In the genomic region with DNA sequence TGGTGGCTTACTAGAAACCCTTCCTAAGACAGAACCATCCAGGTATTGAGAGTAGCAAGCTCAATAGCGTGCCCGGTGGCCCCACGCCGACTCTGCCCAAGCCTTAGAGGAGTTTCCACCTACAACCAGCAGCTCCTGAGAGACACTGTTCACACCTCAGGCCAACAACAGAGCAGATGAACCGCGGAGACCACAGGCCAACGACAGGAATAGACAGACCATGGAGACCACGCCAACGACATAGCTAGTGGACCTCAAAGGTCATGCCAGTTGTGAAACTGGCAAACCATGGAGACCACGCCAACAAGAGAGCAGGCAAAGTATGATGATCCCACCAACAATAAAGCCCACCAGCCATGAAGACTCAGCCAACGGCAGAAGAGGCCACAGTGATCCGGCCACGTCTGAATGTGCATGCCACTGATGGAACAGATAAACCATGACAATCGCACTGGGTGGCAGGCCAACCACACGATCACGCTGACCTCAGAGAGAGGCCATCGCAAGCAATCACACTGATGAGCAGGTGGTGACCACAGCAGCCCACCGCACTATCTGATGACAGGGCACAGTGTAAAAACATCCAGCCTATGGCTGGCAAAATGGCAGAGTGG, we compare ENCODE assay signal across 12 mouse cellular contexts. TPM values are rescaled to one million over a fixed set of nuclear protein-coding genes. Genes with fewer than 3 reads are reported as not detected.
DNase-seq lines count a peak whose midpoint lies in the region; ATAC-seq and TF ChIP-seq lines count a peak whose summit lies in the region.
"Had no signal": no experiment of that assay in that cellular context is flagged by ENCODE, and none has a peak within 500 bp of the region (broad histone marks: within the 10 kb centered on the region; RNA-seq: fewer than 3 reads in every experiment).

No protein-coding gene starts in this region.

- ATAC-seq in lung, embryonic 15.5 days (ENCODE audit: borderline replicate concordance, extremely low read depth, low FRiP score, low TSS enrichment): no peak
- no peak for ATAC-seq in lung, postnatal 0 days
- no peak for ATAC-seq in hindbrain, embryonic 13.5 days (ENCODE audit: low FRiP score)
- ATAC-seq: Patski had no signal

- WGBS in lung, embryonic 15.5 days: 84% methylated on average over 18 of the region's 18 CpGs
- WGBS in lung, postnatal 0 days: 89% methylated on average over 18 of the region's 18 CpGs
- 90% methylated on average over 18 of the region's 18 CpGs for WGBS in hindbrain, embryonic 13.5 days

- H3K27ac ChIP-seq in gastrocnemius, adult 2 months: peak overlapping the region; percentile 93
- peak overlapping the region; percentile 68 for H3K27ac ChIP-seq in lung, embryonic 15.5 days
- no peak overlapping the region for H3K27ac ChIP-seq in lung, postnatal 0 days (ENCODE audit: low read length)
- H3K27ac ChIP-seq in hindbrain, embryonic 13.5 days: peak overlapping the region; percentile 67

- H3K27me3 ChIP-seq in lung, embryonic 15.5 days: no peaks in the 10 kb centered on the region
- H3K27me3 ChIP-seq in lung, postnatal 0 days (replicated peaks; ENCODE audit: insufficient read depth, low read length): no peaks in the 10 kb centered on the region
- no peaks in the 10 kb centered on the region for H3K27me3 ChIP-seq in hindbrain, embryonic 13.5 days
- H3K27me3 ChIP-seq: heart, embryonic 15.5 days; Patski had no signal

- no peak for DNase-seq in gastrocnemius, adult 2 months
- no peak for DNase-seq in gastrocnemius, postnatal 10 days
- no peak for DNase-seq in lung, postnatal 0 days (ENCODE audit: low spot score)
- DNase-seq in natural killer cell, adult 2 months (ENCODE audit: low spot score in 2 of 2): peak; percentile 81 to 94
- DNase-seq in left cerebral cortex, adult 11 months (ENCODE audit: low spot score): no peak
- no peak for DNase-seq in left cerebral cortex, adult 18-20 months (ENCODE audit: low spot score in 2 of 2)
- DNase-seq: adrenal gland, postnatal 25 days; layer of hippocampus, adult 9-11 months had no signal

- no peak for TF ChIP-seq EP300 in lung, postnatal 0 days (IDR thresholded peaks at IDR 0.05)

- no peak overlapping the region for H3K4me3 ChIP-seq in gastrocnemius, adult 2 months
- H3K4me3 ChIP-seq in lung, embryonic 15.5 days: no peak overlapping the region
- H3K4me3 ChIP-seq in lung, postnatal 0 days (ENCODE audit: low read depth, low read length): no peak overlapping the region
- H3K4me3 ChIP-seq in hindbrain, embryonic 13.5 days: no peak overlapping the region
- H3K4me3 ChIP-seq: heart, embryonic 15.5 days had no signal

- no peaks in the 10 kb centered on the region for H3K9me3 ChIP-seq in lung, embryonic 15.5 days
- no peaks in the 10 kb centered on the region for H3K9me3 ChIP-seq in lung, postnatal 0 days (ENCODE audit: low read length)
- no peaks in the 10 kb centered on the region for H3K9me3 ChIP-seq in hindbrain, embryonic 13.5 days
- H3K9me3 ChIP-seq: heart, embryonic 15.5 days had no signal

- H3K4me2 ChIP-seq in lung, embryonic 15.5 days: no peak overlapping the region
- H3K4me2 ChIP-seq in lung, postnatal 0 days (replicated peaks; ENCODE audit: low read depth, low read length): no peak overlapping the region
- no peak overlapping the region for H3K4me2 ChIP-seq in hindbrain, embryonic 13.5 days
- H3K4me2 ChIP-seq: heart, embryonic 15.5 days had no signal

- H3K36me3 ChIP-seq in lung, embryonic 15.5 days: no peaks in the 10 kb centered on the region
- no peaks in the 10 kb centered on the region for H3K36me3 ChIP-seq in lung, postnatal 0 days (ENCODE audit: insufficient read depth, low read length)
- H3K36me3 ChIP-seq in hindbrain, embryonic 13.5 days: no peaks in the 10 kb centered on the region
- H3K36me3 ChIP-seq: heart, embryonic 15.5 days had no signal

- no peak for TF ChIP-seq CTCF in gastrocnemius, adult 2 months (IDR thresholded peaks at IDR 0.05)
- TF ChIP-seq CTCF in lung, postnatal 0 days (IDR thresholded peaks at IDR 0.05): no peak

- peaks cover 88% of the 10 kb centered on the region for H3K4me1 ChIP-seq in lung, embryonic 15.5 days
- peaks cover 59% of the 10 kb centered on the region; the same call in 1 of the 2 replicates for H3K4me1 ChIP-seq in lung, postnatal 0 days (ENCODE audit: insufficient read depth, low read depth, low read length)
- H3K4me1 ChIP-seq in hindbrain, embryonic 13.5 days (replicated peaks): peaks cover 97% of the 10 kb centered on the region

- intact Hi-C loops in gastrocnemius, adult 2 months (cut with DNase I): no loop called here

- H3K9ac ChIP-seq in lung, embryonic 15.5 days: no peak overlapping the region
- no peak overlapping the region for H3K9ac ChIP-seq in lung, postnatal 0 days (replicated peaks; ENCODE audit: low read depth)
- no peak overlapping the region for H3K9ac ChIP-seq in hindbrain, embryonic 13.5 days

RNA-seq across cellular contexts. Expression of a gene that starts 41.2 kb away (rescaled TPM):
- total RNA-seq in gastrocnemius, adult 2 months (2021): 100 to 1,000 TPM; 123 to 153 TPM
- 100 to 1,000 TPM; 116 to 123 TPM for total RNA-seq in gastrocnemius, postnatal 10 days (2021)
- 28.7 and 30.5 TPM in 2 replicates for polyA plus RNA-seq in lung, embryonic 15.5 days (2015; fragmentation: Nextera tagmentation; extraction: Ambion mirVana)
- 20.2 and 23.9 TPM in 2 replicates for polyA plus RNA-seq in lung, postnatal 0 days (2015; fragmentation: Nextera tagmentation; extraction: Ambion mirVana)
- polyA plus RNA-seq in hindbrain, embryonic 13.5 days (2015; fragmentation: Nextera tagmentation; extraction: Ambion mirVana): 24.8 and 25.1 TPM in 2 replicates
- total RNA-seq in left cerebral cortex, adult 18-20 months (2021): 100 to 1,000 TPM; 177 to 208 TPM

Comparison
In these comparisons a context has a peak if more than half of its experiments do, and no peak if none do; other contexts are left out.
1. DNase-seq: peak in natural killer cell, adult 2 months (2 of 2); none in gastrocnemius, adult 2 months (single experiment), gastrocnemius, postnatal 10 days (single experiment), lung, postnatal 0 days (single experiment), left cerebral cortex, adult 11 months (single experiment) and left cerebral cortex, adult 18-20 months (0 of 2).